8 mouse cellular contexts compared by ENCODE assay signal in genomic region chrX:151520127-151520457, GRCm38 (mm10). TPM values are rescaled to one million over a fixed set of nuclear protein-coding genes. Genes with fewer than 3 reads are reported as not detected.
DNase-seq lines count a peak whose midpoint lies in the region; ATAC-seq and TF ChIP-seq lines count a peak whose summit lies in the region.

No protein-coding gene starts in this region.

- H3K27me3 ChIP-seq in embryonic facial prominence, embryonic 14.5 days (replicated peaks; ENCODE audit: control insufficient read depth, insufficient read depth, low read length), result no peaks in the 10 kb centered on the region; the same call in 1 of the 2 replicates
- no peaks in the 10 kb centered on the region for H3K27me3 ChIP-seq in intestine, embryonic 15.5 days (replicated peaks)
- H3K27me3 ChIP-seq in neural tube, embryonic 13.5 days, result no peaks in the 10 kb centered on the region; the same call in 1 of the 2 replicates

- no peaks in the 10 kb centered on the region for H3K36me3 ChIP-seq in embryonic facial prominence, embryonic 14.5 days (ENCODE audit: control insufficient read depth, insufficient read depth, low read length)
- H3K36me3 ChIP-seq in intestine, embryonic 15.5 days, result no peaks in the 10 kb centered on the region
- H3K36me3 ChIP-seq in neural tube, embryonic 13.5 days, result no peaks in the 10 kb centered on the region

- DNase-seq in left cerebral cortex, adult 2 months (ENCODE audit: extremely low spot score in 1 of 2, low spot score in 2 of 2), result no peak
- DNase-seq in left cerebral cortex, adult 18-20 months (ENCODE audit: low spot score in 2 of 2), result no peak
- no peak for DNase-seq in embryonic facial prominence, embryonic 14.5 days (ENCODE audit: low spot score)
- DNase-seq in left cerebral cortex, postnatal 25 days (ENCODE audit: low spot score in 2 of 2), result no peak
- no peak for DNase-seq in adrenal gland, postnatal 25 days
- DNase-seq in urinary bladder, postnatal 4 days (ENCODE audit: low spot score in 2 of 2), result no peak

- peak overlapping the region; percentile 94 for H3K27ac ChIP-seq in left cerebral cortex, adult 2 months
- H3K27ac ChIP-seq in embryonic facial prominence, embryonic 14.5 days (replicated peaks; ENCODE audit: low read depth, low read length), result peak overlapping the region; percentile 99
- H3K27ac ChIP-seq in intestine, embryonic 15.5 days, result peak overlapping the region; percentile 98
- peak overlapping the region; percentile 97 for H3K27ac ChIP-seq in neural tube, embryonic 13.5 days (replicated peaks)

- H3K9ac ChIP-seq in embryonic facial prominence, embryonic 14.5 days (ENCODE audit: low read depth, low read length), result peak overlapping the region; percentile 69
- H3K9ac ChIP-seq in intestine, embryonic 15.5 days, result peak overlapping the region; percentile 23; the same call in 1 of the 2 replicates
- H3K9ac ChIP-seq in neural tube, embryonic 13.5 days, result peak overlapping the region; percentile 73

- no peak for ATAC-seq in embryonic facial prominence, embryonic 14.5 days (ENCODE audit: low read depth)
- no peak for ATAC-seq in intestine, embryonic 15.5 days
- ATAC-seq in neural tube, embryonic 13.5 days (ENCODE audit: low read depth), result no peak; the same call in 1 of the 2 replicates

- H3K4me2 ChIP-seq in embryonic facial prominence, embryonic 14.5 days (ENCODE audit: low read depth, low read length), result peak overlapping the region; percentile 47
- peak overlapping the region; percentile 39 for H3K4me2 ChIP-seq in intestine, embryonic 15.5 days (replicated peaks)
- peak overlapping the region; percentile 46 for H3K4me2 ChIP-seq in neural tube, embryonic 13.5 days

- intact Hi-C loops in left cerebral cortex, adult 2 months (cut with DNase I), result loop anchor here (2.0 to 5.0 kb wide), 3 partner anchors 175 to 482 kb away; partner anchors contain the start of genes Fam120c and Hsd17b10
- intact Hi-C loops in left cerebral cortex, postnatal 25 days (cut with DNase I), result loop anchor here (1.0 kb wide), 1 partner anchor 283 kb away; no protein-coding TSS in a partner anchor

- WGBS in embryonic facial prominence, embryonic 14.5 days, result 13% methylated on average over 15 of the region's 17 CpGs
- WGBS in intestine, embryonic 15.5 days, result 18% methylated on average over 17 of the region's 17 CpGs
- 26% methylated on average over 17 of the region's 17 CpGs for WGBS in neural tube, embryonic 13.5 days

- no peak for TF ChIP-seq CTCF in left cerebral cortex, adult 2 months (IDR thresholded peaks at IDR 0.05)

- H3K4me1 ChIP-seq in embryonic facial prominence, embryonic 14.5 days (ENCODE audit: control insufficient read depth, insufficient read depth, low read length), result no peaks in the 10 kb centered on the region
- H3K4me1 ChIP-seq in intestine, embryonic 15.5 days (replicated peaks), result no peaks in the 10 kb centered on the region
- H3K4me1 ChIP-seq in neural tube, embryonic 13.5 days (replicated peaks), result peaks cover 6% of the 10 kb centered on the region; the same call in 1 of the 2 replicates

- H3K9me3 ChIP-seq in embryonic facial prominence, embryonic 14.5 days (ENCODE audit: control insufficient read depth, low read length), result no peaks in the 10 kb centered on the region
- no peaks in the 10 kb centered on the region for H3K9me3 ChIP-seq in intestine, embryonic 15.5 days
- H3K9me3 ChIP-seq in neural tube, embryonic 13.5 days, result no peaks in the 10 kb centered on the region

- H3K4me3 ChIP-seq in left cerebral cortex, adult 2 months, result peak overlapping the region; percentile 47
- peak overlapping the region; percentile 56 for H3K4me3 ChIP-seq in embryonic facial prominence, embryonic 14.5 days (ENCODE audit: low read depth, low read length)
- peak overlapping the region; percentile 54 for H3K4me3 ChIP-seq in intestine, embryonic 15.5 days (replicated peaks)
- peak overlapping the region; percentile 54 for H3K4me3 ChIP-seq in neural tube, embryonic 13.5 days

RNA-seq across cellular contexts. Expression of gene Phf8, which starts 0.4 kb away (rescaled TPM):
- 10 to 100 TPM; 30.7 to 33.0 TPM for total RNA-seq in left cerebral cortex, adult 2 months (2021)
- total RNA-seq in left cerebral cortex, adult 18-20 months (2021), result 10 to 100 TPM; 27.2 to 29.4 TPM
- 14.8 and 17.7 TPM in 2 replicates for polyA plus RNA-seq in embryonic facial prominence, embryonic 14.5 days (2014; fragmentation: Nextera tagmentation; extraction: Ambion mirVana)
- polyA plus RNA-seq in intestine, embryonic 15.5 days (2015; fragmentation: Nextera tagmentation; extraction: Ambion mirVana), result 14.7 and 15.0 TPM in 2 replicates
- polyA plus RNA-seq in neural tube, embryonic 13.5 days (2015; fragmentation: Nextera tagmentation; extraction: Ambion mirVana), result 18.2 and 22.9 TPM in 2 replicates
- total RNA-seq in left cerebral cortex, postnatal 25 days (2021), result 10 to 100 TPM; 34.4 to 37.2 TPM
- 27.2 and 36.6 TPM in 2 replicates for total RNA-seq in adrenal gland, postnatal 25 days (2021)

Comparison
In these comparisons a context has a peak if more than half of its experiments do, and no peak if none do; other contexts are left out.
1. H3K9ac ChIP-seq: peak in every context shown above with its lines; median percentile 73 in neural tube, embryonic 13.5 days; 69 in embryonic facial prominence, embryonic 14.5 days; 23 in intestine, embryonic 15.5 days.